Mouse (Mus musculus) monocyte, adult 2 months (primary cell): ENCODE measurements around the gene Gpc3.

ENCODE experiments used
- DNase-seq, 2 experiments: peaks; one replicate each; pipeline ENCODE4 v3.0.0; 2022; ENCODE audit warnings: low spot score in 2 of 2, low read depth in 1 of 2

The Gpc3 gene

DNA sequence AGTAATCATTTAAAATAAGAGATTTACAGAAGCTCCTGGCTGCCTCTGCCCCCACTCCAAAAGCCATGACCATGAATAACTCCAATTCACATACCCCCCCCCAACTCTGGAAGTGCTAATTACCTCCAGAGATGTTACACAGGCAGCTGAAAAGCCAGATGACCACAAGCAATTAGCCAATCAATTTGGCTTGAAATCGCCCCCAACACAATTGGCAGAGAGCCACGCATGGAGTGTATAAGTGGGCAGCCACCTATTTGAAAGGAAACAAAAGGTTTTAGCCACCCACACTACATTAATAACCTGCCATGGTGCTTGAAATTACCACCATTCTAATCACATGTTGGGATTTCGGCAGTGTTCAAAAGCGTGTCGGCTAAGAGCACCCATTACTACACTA lies 55.2 kb downstream of the Gpc3 start:
- no peak for DNase-seq

DNA sequence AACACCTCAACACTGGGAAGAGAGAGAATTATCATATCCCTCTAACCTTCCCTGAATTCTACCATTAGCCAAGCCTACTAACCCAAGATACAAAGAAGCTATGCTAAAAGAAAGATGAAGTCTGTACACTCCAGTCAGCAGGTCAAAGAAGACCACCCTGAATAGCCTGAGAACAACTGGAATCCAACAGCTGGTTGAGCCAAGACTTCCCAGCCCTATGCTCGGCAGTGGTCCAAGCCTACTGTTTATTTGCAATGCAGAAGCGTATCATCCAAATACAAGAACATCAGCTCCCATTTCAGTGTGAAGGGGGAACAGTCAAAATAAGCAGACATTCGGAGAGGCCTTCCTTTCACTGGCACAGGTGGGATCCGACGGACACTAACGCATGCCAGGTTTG lies 56.3 kb downstream of the Gpc3 start:
- DNase-seq, result no peak

DNA sequence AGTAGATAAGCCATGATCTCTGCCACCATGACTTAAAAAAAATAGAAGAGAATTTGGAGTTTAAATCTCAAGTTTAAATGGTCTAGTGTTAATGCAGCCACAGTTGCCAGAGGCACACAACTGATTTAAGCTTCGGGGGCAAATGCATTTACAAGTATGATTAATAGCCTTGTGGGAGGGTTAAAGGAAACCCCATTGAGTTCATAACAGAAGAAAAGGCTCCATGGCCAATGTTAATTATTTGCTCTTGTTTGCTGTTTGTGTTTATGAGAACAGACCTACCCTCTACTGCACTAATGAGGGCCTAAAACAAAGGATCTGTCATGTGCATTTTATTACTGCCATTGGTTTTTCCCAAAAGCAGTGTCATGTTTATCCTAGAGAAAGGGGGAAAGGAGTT lies 62.5 kb downstream of the Gpc3 start:
- DNase-seq, result no peak

DNA sequence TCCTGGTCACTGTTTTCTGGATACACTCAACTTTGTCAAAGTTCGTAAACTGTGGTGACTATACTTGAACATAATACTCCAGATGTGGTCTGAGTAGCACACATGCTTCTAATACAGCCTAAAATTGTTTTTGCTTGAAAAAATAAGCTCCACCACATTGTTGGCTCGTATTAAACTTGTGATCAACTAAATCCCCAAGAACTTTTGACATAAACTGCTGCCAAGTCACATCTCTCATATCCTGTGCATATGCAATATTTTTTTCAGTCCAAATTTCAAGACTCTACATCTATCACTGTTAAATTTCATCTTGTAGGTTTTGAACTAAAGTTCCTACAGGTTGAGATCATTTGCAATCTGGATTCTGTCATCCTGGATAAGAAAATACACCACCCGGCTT lies 69.1 kb downstream of the Gpc3 start:
- DNase-seq, result no peak

DNA sequence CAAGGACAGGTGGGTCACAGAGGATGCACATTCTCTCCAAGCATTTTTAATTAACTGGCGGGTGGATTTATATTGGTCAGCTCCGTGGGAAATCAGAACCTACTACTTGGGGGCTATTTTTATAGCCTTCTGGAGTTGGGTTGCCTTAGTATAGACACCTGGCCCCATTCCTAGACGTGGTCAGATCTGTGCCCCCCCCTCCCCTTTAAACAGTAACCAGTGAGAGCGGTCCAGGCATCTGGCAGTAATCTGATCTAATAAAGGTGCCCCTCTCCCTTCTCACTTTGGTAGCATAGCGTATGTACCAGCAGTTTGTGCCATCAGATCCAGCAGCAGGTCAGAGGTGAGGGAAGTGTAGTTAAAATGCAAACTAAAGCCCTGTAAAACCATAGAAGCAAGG lies 76.5 kb downstream of the Gpc3 start:
- DNase-seq, result no peak

DNA sequence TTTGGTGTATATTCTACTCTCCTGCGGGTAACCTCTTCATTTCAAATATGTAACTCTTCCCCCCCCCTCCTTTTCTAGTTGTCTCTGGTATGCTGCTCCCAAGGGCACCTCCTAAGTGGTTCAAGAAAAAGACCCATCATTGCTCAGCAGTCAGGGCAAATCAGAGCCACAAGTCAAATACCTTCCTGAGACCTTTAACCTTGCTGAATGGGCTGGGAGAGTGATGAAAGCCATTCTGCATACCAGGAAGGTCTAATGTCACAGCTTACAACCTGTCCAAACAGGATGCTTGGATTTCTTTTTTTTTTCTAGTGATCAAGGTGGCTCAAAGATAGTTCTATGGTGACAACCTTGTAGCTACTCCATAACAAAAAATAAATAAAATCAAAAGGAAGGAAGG lies 80.0 kb downstream of the Gpc3 start:
- DNase-seq, result no peak

DNA sequence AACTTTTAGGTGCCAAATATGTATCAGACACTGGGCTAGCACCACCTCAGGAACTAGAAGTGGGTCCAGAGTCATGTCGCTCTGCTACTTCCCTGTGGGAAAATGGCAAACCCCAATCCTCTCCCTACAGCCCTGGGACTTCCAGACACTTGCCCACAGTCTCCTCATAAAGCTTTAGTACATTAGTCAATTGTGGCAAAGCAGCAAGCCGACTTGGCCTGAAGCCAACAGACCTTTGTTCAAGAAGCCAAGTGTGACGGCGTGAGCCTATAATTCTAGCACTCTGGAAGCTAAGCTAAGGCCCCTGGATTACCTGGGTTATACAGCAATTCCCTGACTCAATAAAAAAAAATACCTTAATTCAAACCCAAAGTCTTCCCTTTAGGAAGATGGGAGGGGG lies 80.7 kb downstream of the Gpc3 start:
- no peak for DNase-seq

DNA sequence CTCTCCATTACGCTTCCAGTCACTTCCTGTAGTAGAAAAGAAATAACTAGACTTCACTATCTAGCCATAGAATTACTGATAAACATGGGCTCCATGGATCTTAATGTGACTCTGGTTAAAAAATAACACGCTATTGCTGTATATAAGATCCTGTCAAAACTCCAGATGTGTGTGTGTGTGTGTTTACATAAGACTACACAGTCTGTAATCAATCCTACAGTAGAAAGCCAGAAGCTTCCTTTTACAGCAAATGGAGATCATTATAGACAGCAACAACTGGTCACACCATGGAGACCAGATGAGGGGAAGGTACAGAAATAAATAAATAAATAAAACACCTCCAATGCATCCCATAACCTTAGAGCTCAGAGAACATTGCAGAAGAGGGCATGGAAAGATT lies 81.6 kb downstream of the Gpc3 start:
- DNase-seq, result no peak

DNA sequence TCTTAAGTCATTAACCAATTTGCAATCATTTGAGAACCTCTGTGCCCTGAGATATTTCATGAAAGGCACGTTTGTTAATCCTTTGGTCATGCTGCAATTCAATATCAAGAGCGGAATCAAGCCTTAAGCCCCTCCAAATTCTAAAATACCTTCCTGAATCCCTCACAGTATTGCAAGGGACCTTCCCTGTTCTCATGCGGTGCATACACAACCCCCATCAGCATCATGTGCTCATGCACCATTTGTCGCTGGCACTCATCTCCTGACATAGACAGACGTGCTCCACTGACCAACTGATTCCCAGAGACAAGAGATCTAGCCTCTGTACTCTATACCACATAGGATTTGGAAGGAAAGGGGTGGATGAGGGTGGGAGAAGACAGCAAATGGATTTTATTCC lies 87.7 kb downstream of the Gpc3 start:
- DNase-seq, result no peak

DNA sequence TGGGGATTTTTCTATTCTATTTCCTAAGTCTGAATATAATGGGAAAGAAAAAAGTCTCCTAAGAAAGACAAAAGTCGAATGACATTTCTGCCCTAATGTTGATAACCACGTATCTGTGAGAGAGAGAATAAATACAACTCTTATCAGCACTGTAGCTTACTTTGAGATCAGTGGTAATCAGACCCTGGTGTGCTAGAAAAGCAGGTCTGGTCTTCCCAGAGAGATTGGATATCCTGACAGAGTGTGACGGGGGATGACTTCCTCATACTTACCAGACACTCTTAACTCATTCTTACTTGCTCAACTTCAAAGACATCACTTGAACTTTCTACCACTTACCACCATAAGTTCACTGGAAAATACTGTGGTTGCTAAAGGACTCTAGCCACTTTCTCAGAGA lies 88.6 kb downstream of the Gpc3 start:
- no peak for DNase-seq

DNA sequence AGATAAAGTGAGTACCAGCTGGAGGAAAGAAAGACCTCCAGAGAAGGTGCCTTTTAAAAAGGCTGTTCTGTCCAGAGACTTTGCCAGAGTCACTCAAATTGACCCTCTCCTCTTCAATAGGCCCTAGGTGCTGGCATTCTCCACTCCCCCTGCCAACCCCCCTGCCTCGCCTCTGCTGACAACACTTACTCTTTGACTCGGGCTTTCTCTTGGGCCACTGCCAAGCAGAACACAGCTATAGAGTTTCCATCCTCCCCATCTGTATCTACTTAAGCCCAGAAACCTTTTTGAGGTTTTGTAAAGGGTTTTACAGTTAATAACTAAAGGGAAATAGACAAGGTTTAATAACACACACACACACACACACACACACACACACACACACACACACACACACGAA lies 99.2 kb downstream of the Gpc3 start:
- no peak for DNase-seq

DNA sequence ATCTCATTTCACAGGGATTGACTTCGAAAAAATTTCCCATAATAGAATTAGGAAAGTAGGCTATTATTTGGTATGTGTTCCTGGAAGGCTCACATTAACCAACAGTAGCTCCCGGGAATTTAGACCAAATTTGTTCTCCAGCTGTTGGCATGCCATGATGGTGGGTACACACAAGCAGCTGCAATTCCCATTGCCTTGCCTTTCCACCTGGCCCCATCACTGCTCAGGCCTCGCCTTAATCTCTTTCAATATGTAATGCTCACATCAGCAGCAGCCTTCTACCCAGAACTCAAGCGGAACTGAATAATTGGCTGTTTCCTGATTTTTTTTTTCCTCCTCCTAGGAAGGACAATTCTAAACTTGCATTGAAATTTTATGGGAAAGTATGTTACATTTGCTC lies 102.6 kb downstream of the Gpc3 start:
- no peak for DNase-seq

DNA sequence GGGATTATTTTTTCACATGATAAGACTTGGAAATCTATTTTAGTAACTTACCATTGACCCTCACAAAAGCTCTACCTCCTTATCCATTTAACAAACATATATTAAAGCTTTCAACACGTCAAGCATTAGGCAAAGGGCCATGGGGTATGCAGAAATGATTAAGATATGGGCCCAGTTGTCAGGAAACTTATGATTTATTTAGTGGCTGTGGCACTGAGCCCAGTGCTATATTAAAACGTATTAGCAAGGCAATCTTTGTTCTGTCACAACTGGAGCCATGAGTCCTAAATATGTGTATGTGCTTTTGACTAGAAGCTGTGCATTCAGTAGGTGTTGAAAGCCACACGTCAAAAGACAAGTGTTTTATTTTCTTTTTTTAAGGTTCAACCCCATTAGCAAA lies 109.9 kb downstream of the Gpc3 start:
- DNase-seq, result no peak

DNA sequence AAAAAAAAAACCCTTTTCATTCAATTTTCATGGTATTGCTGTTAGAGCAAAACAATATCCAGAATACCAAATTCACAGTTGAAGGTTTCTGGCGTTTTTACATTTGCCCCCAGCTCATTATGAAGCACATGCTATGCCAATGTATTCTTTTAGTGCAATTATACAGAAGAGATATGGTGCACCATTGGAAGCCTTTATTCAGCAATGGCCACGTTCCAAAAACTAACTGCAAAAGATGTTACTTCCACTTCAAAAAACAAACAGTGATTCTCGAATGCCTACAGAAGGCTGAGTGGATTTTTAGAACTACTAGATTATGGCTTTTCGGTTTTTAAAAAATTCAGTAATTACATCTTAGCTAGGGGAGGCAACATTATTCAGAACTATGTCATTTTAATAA lies 124.3 kb downstream of the Gpc3 start:
- no peak for DNase-seq

DNA sequence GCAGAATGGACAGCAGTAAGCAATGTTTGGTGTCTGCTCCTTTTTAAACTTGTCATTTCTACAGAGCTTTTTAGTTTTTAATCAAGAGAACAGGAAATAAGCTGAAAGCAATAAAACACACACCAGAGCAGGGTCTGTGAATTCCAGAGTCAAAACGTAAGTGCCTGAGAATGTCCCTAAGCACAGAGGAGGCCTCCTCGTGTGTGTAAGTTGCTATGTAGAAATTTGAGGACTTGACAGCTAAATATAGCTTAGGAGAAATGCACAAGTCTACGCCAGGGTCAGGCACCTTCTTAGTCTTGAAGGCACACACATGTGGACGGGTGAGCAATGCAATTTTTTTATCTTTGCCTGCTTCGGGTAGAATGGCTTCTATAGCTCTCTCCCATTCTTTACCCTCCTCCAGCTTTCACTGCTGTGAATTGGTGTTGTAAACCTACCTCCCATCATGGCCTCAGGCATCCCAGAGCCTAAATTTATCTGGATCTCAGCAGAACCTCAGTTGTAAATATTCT lies 158.6 kb downstream of the Gpc3 start:
- DNase-seq, result no peak

DNA sequence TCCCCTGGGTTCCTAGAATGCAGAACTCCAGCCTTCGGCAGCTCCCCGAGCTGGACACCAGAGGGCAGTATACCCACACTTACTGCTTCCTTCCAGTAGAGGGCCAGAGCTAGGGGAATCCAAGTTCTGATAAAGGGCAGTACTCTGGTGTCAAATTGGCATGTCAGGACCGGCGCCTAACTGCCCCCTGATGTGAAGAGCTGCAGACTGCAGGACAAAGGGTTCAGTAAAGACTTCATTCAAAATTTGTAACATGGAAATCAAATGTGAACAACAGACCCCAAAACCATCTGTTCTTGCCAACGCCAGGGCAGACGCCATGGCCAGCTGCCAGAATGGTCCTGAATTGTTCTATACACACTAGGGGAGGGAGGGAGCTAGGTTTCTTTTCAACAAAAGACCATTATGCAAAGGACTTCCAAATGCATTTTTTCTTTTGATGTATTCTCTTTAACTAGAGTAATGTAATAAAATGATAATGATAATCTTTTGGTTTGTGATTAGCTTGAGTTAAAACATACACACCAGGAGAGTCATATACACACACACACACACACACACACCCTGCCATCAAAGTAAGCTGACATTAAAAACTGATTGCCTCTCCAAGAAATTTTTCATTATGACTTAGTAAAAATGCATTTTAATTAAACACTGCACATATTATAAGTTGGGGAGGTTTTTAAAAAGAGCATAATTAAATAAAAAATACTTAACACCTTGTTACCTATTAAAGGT lies 160.1 kb downstream of the Gpc3 start:
- peak in 1 of 2 experiments; percentile 25 for DNase-seq

DNA sequence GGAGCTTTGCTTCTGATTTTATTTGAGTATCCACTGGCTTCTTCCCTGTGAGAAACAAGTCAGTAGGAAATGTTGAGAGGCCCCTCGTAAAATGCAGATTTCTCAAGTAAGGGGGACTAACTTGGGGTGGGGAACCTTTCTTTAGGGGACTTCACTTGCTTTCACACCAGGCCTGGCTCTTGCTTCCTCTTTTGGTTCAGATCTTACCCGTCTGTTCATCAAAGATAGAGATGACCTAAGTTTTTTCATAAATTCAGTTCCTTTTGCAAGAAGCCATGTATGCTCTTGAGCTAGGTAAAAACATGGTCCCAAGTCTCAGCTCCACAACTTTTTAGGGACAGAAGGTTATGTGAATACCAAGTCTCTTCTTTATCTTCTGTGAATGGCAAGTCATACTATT lies 164.6 kb downstream of the Gpc3 start:
- DNase-seq, result no peak

DNA sequence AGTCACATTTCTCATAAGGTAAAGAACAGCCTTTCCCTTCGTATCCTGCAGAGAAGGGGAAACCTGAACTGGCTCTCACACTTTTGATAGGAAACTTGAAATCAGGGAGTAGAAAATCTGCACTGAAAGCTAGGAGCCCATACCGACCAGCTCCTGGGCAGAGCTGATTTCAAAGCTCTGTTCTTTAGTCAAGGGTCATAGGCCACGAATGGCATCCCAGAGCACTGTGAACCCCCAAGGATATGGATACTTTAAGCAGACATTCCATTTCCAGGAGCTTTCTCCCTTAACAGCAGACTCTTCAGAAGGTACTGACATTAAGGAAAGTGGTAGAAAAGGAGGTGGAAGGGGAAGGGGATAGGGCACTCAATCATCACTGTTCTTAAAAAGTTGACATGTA lies 165.3 kb downstream of the Gpc3 start:
- DNase-seq, result no peak

DNA sequence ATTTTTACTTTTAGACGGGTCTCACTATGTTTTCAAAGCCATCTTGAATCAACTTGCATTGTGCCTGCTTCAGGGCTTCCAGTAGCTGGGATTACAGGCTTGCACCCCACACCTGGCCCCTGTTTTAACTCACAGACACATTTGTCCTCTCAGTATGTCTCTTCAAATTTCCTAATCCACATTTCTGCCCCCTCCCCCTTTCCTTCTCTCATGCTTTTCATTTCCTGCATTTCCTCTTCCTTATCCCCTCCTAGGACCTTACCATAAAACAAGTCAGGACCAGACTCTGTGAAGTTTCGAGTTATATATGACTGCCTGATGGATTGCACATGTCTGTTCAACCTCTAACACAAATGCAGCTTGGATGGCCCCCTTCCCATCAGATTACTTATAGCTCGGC lies 167.2 kb downstream of the Gpc3 start:
- DNase-seq, result no peak

DNA sequence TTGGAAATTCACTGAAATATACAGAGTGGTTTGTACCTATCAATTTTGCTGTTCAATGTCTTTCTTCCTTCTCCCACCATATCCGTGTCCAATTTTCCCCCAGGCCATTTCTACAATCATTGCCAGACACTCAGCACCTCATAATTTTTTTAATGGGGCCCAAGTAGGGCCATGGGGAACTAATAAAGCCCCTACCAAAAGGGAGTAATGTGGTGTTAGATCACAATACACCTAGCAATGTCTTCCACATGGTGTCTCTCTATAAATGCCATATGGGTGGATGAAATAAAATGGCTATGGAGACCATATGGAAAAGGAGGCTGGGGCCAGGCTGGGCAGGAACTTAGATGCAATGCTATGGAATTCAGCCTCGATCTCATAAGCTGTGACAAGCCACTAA lies 168.8 kb downstream of the Gpc3 start:
- DNase-seq, result no peak

DNA sequence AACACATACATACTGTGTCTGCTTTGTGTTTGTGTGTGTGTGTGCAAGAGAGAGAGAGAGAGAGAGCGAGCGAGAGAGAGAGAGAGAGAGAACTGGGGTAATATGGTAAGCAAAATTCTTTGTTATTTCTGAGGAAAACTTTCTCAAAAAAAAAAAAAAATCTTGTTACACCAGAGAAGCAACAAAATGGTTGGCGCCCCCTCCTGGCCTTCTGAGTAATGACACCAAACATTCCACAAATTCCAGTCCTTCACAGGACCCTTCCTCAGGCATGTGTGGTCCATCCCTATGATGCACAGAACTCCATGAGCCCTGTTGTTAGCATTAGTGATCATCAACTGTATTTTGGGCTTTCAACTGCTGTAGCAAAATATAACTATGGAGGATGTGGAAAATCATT lies 172.0 kb downstream of the Gpc3 start:
- no peak for DNase-seq

DNA sequence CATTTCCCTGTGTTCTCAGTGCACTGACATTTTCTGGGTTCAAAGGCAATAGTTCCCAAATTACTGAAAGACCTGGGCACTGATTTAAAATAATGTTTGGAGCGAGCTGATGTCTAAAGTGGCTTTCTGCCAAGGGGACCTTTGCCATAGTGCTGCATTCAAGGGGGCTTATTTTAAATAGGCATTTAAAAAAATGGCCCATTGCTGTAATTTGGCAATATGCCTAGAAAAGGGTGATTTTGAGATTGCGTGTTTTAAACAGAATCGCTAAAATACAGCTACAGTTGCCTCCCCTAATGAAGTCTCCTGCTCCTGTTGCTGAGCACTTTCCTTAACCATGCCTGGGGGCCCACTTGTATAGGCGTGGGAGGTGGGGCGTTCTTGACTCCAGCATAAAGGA lies 174.3 kb downstream of the Gpc3 start:
- DNase-seq, result no peak

DNA sequence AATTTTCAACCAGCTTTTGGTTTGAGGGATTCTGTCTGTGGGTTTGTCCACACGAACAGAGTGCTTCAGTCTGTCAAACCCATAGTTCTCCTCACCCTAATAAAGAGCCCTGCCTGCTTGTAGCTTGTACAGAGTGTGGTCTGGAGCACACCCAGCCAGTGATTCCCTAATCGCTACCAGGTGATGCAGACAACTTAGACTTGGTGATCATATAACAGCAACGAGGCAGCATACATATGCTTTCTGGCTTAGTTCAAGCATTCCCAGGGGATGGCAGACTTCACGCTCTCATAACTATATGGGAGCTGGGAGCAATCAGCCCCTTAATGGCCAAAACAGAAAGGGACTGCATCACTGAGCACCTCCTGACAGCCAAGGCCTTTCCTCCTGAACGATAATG lies 188.1 kb downstream of the Gpc3 start:
- DNase-seq, result no peak

DNA sequence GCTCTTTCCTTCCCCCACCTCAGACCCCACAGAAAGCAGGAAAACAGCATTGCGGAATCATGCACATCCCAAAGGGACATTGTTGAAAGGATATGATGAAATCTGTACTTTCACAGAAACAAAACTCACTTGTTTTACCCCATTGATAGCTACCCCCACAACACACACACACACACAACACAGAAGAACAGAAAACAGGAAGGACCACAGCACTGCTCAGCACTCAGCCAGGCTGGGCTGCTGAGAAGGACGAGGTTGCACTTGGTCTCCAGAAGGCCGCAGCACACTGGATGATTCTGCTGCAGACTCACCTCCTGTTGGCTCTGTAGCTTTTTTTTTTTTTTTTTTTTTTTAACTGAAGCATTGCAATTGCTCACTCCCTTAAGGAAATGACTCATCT lies 193.9 kb downstream of the Gpc3 start:
- no peak for DNase-seq
